Mouse (Mus musculus) ES-E14 (cell line): ENCODE data around the gene Erbb4. TPM values are rescaled to one million over a fixed set of nuclear protein-coding genes. Genes with fewer than 3 reads are reported as not detected.

ENCODE experiments used
- DNase-seq: peaks from one replicate; pipeline ENCODE4 v3.0.0-alpha.2; 2013; ENCODE audit warnings: low read depth, low spot score
- H3K27ac ChIP-seq: 2 replicates; pipeline ENCODE4 v1.5.1; 2012; ENCODE audit warnings: low read depth, mild to moderate bottlenecking, low read length, moderate library complexity, mixed read lengths; ENCODE audit not compliant: poor library complexity, insufficient read depth, severe bottlenecking
- H3K36me3 ChIP-seq: 2 replicates; pipeline ENCODE4 v1.6.1; 2012; ENCODE audit warnings: mild to moderate bottlenecking, low read length, moderate library complexity, mixed read lengths; ENCODE audit not compliant: control insufficient read depth, poor library complexity, insufficient read depth, severe bottlenecking
- H3K4me1 ChIP-seq, 2 experiments: fragments of 150-350 bp in 1 of 2; sonication (generic) in 1 of 2; 2 replicates each; pipeline ENCODE4 v1.6.1; 2012; ENCODE audit warnings: low read length in 2 of 2, mild to moderate bottlenecking in 1 of 2, mixed read lengths in 1 of 2; ENCODE audit not compliant: control insufficient read depth in 2 of 2, insufficient read depth in 2 of 2, poor library complexity in 1 of 2
- H3K4me3 ChIP-seq, 2 experiments: fragments of 150-350 bp in 1 of 2; sonication (generic) in 1 of 2; 2 replicates each; pipeline ENCODE4 v1.5.1; 2012; ENCODE audit warnings: low read length in 2 of 2, low read depth in 1 of 2, mild to moderate bottlenecking in 1 of 2, mixed read lengths in 1 of 2; ENCODE audit not compliant: insufficient read depth in 1 of 2, poor library complexity in 1 of 2, severe bottlenecking in 1 of 2
- H3K9ac ChIP-seq: 2 replicates; pipeline ENCODE4 v1.6.1; 2012; ENCODE audit warnings: low read depth, mild to moderate bottlenecking, low read length, mixed read lengths; ENCODE audit not compliant: poor library complexity, insufficient read depth, severe bottlenecking
- H3K9me3 ChIP-seq: fragments of 150-350 bp; sonication (generic); 2 replicates; pipeline ENCODE4 v1.6.1; 2012; ENCODE audit warnings: low read depth, mild to moderate bottlenecking, low read length; ENCODE audit not compliant: control insufficient read depth, insufficient read depth
- CHD2 ChIP-seq: IDR thresholded peaks from 2 replicates; pipeline ENCODE4 v1.6.1; 2014; ENCODE audit warnings: mild to moderate bottlenecking, low read depth, low read length, inconsistent platforms
- HCFC1 ChIP-seq: IDR thresholded peaks from 2 replicates; pipeline ENCODE4 v1.6.1; 2012; ENCODE audit warnings: low read length, inconsistent platforms, borderline replicate concordance; ENCODE audit not compliant: insufficient read depth
- MAFK ChIP-seq: IDR thresholded peaks from 2 replicates; pipeline ENCODE4 v1.6.1; 2014; ENCODE audit warnings: mild to moderate bottlenecking, low read depth, low read length, inconsistent platforms; ENCODE audit not compliant: insufficient read depth
- ZC3H11A ChIP-seq: IDR thresholded peaks from 2 replicates; pipeline ENCODE4 v1.6.1; 2012; ENCODE audit warnings: low read depth, mild to moderate bottlenecking, inconsistent platforms, low read length, borderline replicate concordance
- ZNF384 ChIP-seq: IDR thresholded peaks from 2 replicates; pipeline ENCODE4 v1.6.1; 2012; ENCODE audit warnings: low read depth, low read length, inconsistent platforms
- in situ Hi-C, 2 experiments: fragments of 600-800 bp; cut with MboI; formaldehyde crosslinking; loops; one replicate each; pipeline ENCODE4 v1.15.1; 2025; ENCODE audit warnings: low sequenced_read_pairs in 2 of 2, inconsistent platforms in 1 of 2; ENCODE audit not compliant: unreplicated experiment in 2 of 2
- total RNA-seq: library from RNA; depleted of rRNA; stranded (reverse); fragments of 300-350 nt; gene quantifications from 2 replicates; pipeline ENCODE4 v1.2.3, GENCODE M21; 2012

Gene Erbb4
- total RNA-seq, 1 experiment = not detected

- no peak for DNase-seq
- no peak overlapping the region for H3K9ac ChIP-seq
- TF ChIP-seq HCFC1 (no peak), ZC3H11A (no peak), ZNF384 (no peak), CHD2 (no peak), MAFK (no peak)
- no peak overlapping the region for H3K4me3 ChIP-seq
- H3K9me3 ChIP-seq = no peaks in the 10 kb centered on the region
- H3K27ac ChIP-seq = no peak overlapping the region
- in situ Hi-C loops = no loop called here
- H3K36me3 ChIP-seq = no peaks in the 10 kb centered on the region
- no peaks in the 10 kb centered on the region for H3K4me1 ChIP-seq
Measured at GRCm38 (mm10) chr1:68056494-68056893, 1051.4 kb downstream of the Erbb4 start.

- Histone ChIP-seq H3K4me3 (no peak overlapping the region), H3K27ac (no peak overlapping the region), H3K9ac (no peak overlapping the region), H3K4me1 (no peaks in the 10 kb centered on the region), H3K9me3 (no peaks in the 10 kb centered on the region), H3K36me3 (no peaks in the 10 kb centered on the region)
- no peak for TF ChIP-seq HCFC1
- TF ChIP-seq MAFK = no peak
- no peak for TF ChIP-seq ZC3H11A
- no peak for TF ChIP-seq CHD2
- no peak for TF ChIP-seq ZNF384
- DNase-seq = no peak
- in situ Hi-C loops = no loop called here
Measured at GRCm38 (mm10) chr1:68054715-68055114, 1053.1 kb downstream of the Erbb4 start.

GRCm38 (mm10) chr1:68049856-68050255 is 1058.0 kb downstream of the Erbb4 start:
- H3K4me1 ChIP-seq = no peaks in the 10 kb centered on the region
- H3K9ac ChIP-seq = no peak overlapping the region
- no peak overlapping the region for H3K27ac ChIP-seq
- TF ChIP-seq MAFK (no peak), HCFC1 (no peak), ZNF384 (no peak), CHD2 (no peak), ZC3H11A (no peak)
- DNase-seq = no peak
- no peak overlapping the region for H3K4me3 ChIP-seq
- H3K9me3 ChIP-seq = no peaks in the 10 kb centered on the region
- in situ Hi-C loops = no loop called here
- no peaks in the 10 kb centered on the region for H3K36me3 ChIP-seq

GRCm38 (mm10) chr1:68047139-68047538 is 1060.7 kb downstream of the Erbb4 start:
- Histone ChIP-seq H3K36me3 (no peaks in the 10 kb centered on the region), H3K27ac (no peak overlapping the region), H3K9me3 (no peaks in the 10 kb centered on the region), H3K4me1 (no peaks in the 10 kb centered on the region), H3K9ac (no peak overlapping the region), H3K4me3 (no peak overlapping the region)
- TF ChIP-seq CHD2 (no peak), HCFC1 (no peak), MAFK (no peak), ZNF384 (no peak), ZC3H11A (no peak)
- DNase-seq = no peak
- in situ Hi-C loops = no loop called here

- no peak for DNase-seq
- in situ Hi-C loops = no loop called here
- Histone ChIP-seq H3K4me1 (no peaks in the 10 kb centered on the region), H3K9me3 (no peaks in the 10 kb centered on the region), H3K27ac (no peak overlapping the region), H3K4me3 (no peak overlapping the region), H3K9ac (no peak overlapping the region), H3K36me3 (no peaks in the 10 kb centered on the region)
- TF ChIP-seq MAFK = no peak
Measured at GRCm38 (mm10) chr1:68046551-68046970, 1061.3 kb downstream of the Erbb4 start.
